Mouse (Mus musculus): ENCODE measurements around the gene H2al2c.
"Not testable (repeated sequence)": the region's sequence is repeated elsewhere in the genome, so short reads cannot be mapped to it uniquely, and the experiment has no call there.

Gene H2al2c

DNA sequence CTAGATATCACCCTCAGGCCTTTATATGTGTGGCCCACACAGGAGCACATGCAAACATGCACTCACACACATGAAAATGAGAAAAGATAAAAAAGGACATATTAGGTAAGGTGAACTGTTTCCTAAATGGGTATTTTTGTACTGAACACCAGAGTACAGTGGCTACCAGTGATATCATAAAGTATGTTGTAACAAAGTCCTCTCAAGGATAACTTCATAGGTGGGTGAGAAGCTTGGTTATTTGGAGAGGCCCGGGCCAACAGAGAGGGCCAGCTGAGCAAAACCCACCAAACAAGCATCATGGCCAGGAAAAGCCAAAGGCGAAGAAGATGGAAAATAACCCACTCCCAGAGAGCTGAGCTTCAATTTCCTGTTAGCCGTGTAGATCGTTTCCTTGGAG is at the start of gene H2al2c:
H2al2c (plus strand) TSS at position 301 of the 400 bp plus-strand sequence.
- DNase-seq (ENCODE audit: low spot score in 2 of 2), result not testable (repeated sequence)
